In genomic region chr4:127138486-127138885, GRCm38 (mm10) we compare ENCODE assay signal across 18 mouse cellular contexts. TPM values are rescaled to one million over a fixed set of nuclear protein-coding genes. Genes with fewer than 3 reads are reported as not detected.
DNase-seq lines count a peak whose midpoint lies in the region; ATAC-seq and TF ChIP-seq lines count a peak whose summit lies in the region.
"Had no signal": no experiment of that assay in that cellular context is flagged by ENCODE, and none has a peak within 500 bp of the region (broad histone marks: within the 10 kb centered on the region; RNA-seq: fewer than 3 reads in every experiment).

No protein-coding gene starts in this region.

- no peak for TF ChIP-seq CTCF in gastrocnemius, adult 2 months (IDR thresholded peaks at IDR 0.05)

- H3K9me3 ChIP-seq in midbrain, embryonic 10.5 days (replicated peaks), result no peaks in the 10 kb centered on the region
- no peaks in the 10 kb centered on the region for H3K9me3 ChIP-seq in midbrain, embryonic 13.5 days
- H3K9me3 ChIP-seq in liver, embryonic 12.5 days (replicated peaks), result no peaks in the 10 kb centered on the region
- H3K9me3 ChIP-seq: intestine, embryonic 15.5 days; neural tube, embryonic 13.5 days had no signal

- no peaks in the 10 kb centered on the region for H3K27me3 ChIP-seq in midbrain, embryonic 10.5 days (ENCODE audit: low read depth, poor library complexity, severe bottlenecking)
- H3K27me3 ChIP-seq in midbrain, embryonic 13.5 days, result no peaks in the 10 kb centered on the region
- no peaks in the 10 kb centered on the region for H3K27me3 ChIP-seq in liver, embryonic 12.5 days (replicated peaks)
- H3K27me3 ChIP-seq: intestine, embryonic 15.5 days; neural tube, embryonic 13.5 days had no signal

- DNase-seq in gastrocnemius, postnatal 10 days, result peak; percentile 20
- no peak for DNase-seq in gastrocnemius, adult 2 months
- DNase-seq in midbrain, embryonic 10.5 days (ENCODE audit: low spot score), result no peak
- DNase-seq in ES-CJ7 (ENCODE audit: low read depth, low spot score), result peak; percentile 86
- peak; percentile 69 for DNase-seq in adrenal gland, postnatal 25 days
- DNase-seq: cerebellum, adult 9-11 months; gastrocnemius, postnatal 36 days; liver, postnatal 0 days; lung, postnatal 4 days; right cerebral cortex, adult 18-20 months had no signal

- H3K4me2 ChIP-seq in midbrain, embryonic 13.5 days (replicated peaks), result no peak overlapping the region
- H3K4me2 ChIP-seq in liver, embryonic 12.5 days, result no peak overlapping the region
- H3K4me2 ChIP-seq: heart, embryonic 11.5 days; intestine, embryonic 15.5 days; neural tube, embryonic 13.5 days had no signal

- no peak overlapping the region for H3K9ac ChIP-seq in midbrain, embryonic 13.5 days (replicated peaks)
- no peak overlapping the region for H3K9ac ChIP-seq in liver, embryonic 12.5 days
- H3K9ac ChIP-seq: intestine, embryonic 15.5 days; liver, postnatal 0 days; neural tube, embryonic 13.5 days had no signal

- intact Hi-C loops in gastrocnemius, adult 2 months (cut with DNase I), result no loop called here

- WGBS in midbrain, embryonic 10.5 days, result 43% methylated on average over 6 of the region's 6 CpGs
- WGBS in midbrain, embryonic 13.5 days, result 30% methylated on average over 6 of the region's 6 CpGs
- WGBS in liver, embryonic 12.5 days (ENCODE audit: insufficient replicate concordance), result 48% methylated on average over 6 of the region's 6 CpGs

- H3K4me3 ChIP-seq in gastrocnemius, adult 2 months, result no peak overlapping the region
- no peak overlapping the region for H3K4me3 ChIP-seq in midbrain, embryonic 10.5 days
- H3K4me3 ChIP-seq in midbrain, embryonic 13.5 days (replicated peaks), result no peak overlapping the region
- no peak overlapping the region for H3K4me3 ChIP-seq in liver, embryonic 12.5 days
- H3K4me3 ChIP-seq: intestine, embryonic 15.5 days; neural tube, embryonic 13.5 days had no signal

- H3K27ac ChIP-seq in gastrocnemius, adult 2 months, result no peak overlapping the region
- H3K27ac ChIP-seq in midbrain, embryonic 10.5 days (replicated peaks), result peak overlapping the region; percentile 52; the same call in 1 of the 2 replicates
- no peak overlapping the region for H3K27ac ChIP-seq in midbrain, embryonic 13.5 days
- H3K27ac ChIP-seq in liver, embryonic 12.5 days, result no peak overlapping the region
- H3K27ac ChIP-seq: intestine, embryonic 15.5 days; kidney, postnatal 0 days; neural tube, embryonic 13.5 days had no signal

- no peaks in the 10 kb centered on the region for H3K36me3 ChIP-seq in midbrain, embryonic 10.5 days
- no peaks in the 10 kb centered on the region for H3K36me3 ChIP-seq in midbrain, embryonic 13.5 days
- no peaks in the 10 kb centered on the region for H3K36me3 ChIP-seq in liver, embryonic 12.5 days
- H3K36me3 ChIP-seq: intestine, embryonic 15.5 days; neural tube, embryonic 13.5 days had no signal

- no peak for ATAC-seq in midbrain, embryonic 13.5 days
- ATAC-seq in liver, embryonic 12.5 days, result no peak
- ATAC-seq: intestine, embryonic 15.5 days; liver, postnatal 0 days had no signal

- peaks cover 9% of the 10 kb centered on the region for H3K4me1 ChIP-seq in midbrain, embryonic 10.5 days
- H3K4me1 ChIP-seq in midbrain, embryonic 13.5 days (replicated peaks), result peaks cover 6% of the 10 kb centered on the region; the same call in 1 of the 2 replicates
- H3K4me1 ChIP-seq in liver, embryonic 12.5 days, result no peaks in the 10 kb centered on the region
- H3K4me1 ChIP-seq: intestine, embryonic 15.5 days; neural tube, embryonic 13.5 days had no signal

RNA-seq across cellular contexts. Expression of gene Tmem35b, which starts 15.0 kb away (rescaled TPM):
- total RNA-seq in gastrocnemius, postnatal 10 days (2021), result 1 to 10 TPM; 1.1 to 1.5 TPM
- 1 to 10 TPM in 1 of 2 experiments, under 1 TPM in 1; 0.87 to 1.4 TPM for total RNA-seq in gastrocnemius, adult 2 months (2021)
- 15.3 and 20.1 TPM in 2 replicates for polyA plus RNA-seq in midbrain, embryonic 10.5 days (2016; fragmentation: Nextera tagmentation; extraction: Ambion mirVana)
- polyA plus RNA-seq in midbrain, embryonic 13.5 days (2015; fragmentation: Nextera tagmentation; extraction: Ambion mirVana), result 20.3 and 21.4 TPM in 2 replicates
- 26.2 and 30.3 TPM in 2 replicates for total RNA-seq in adrenal gland, postnatal 25 days (2021)
- 7.3 and 8.5 TPM in 2 replicates for polyA plus RNA-seq in liver, embryonic 12.5 days (2016; fragmentation: Nextera tagmentation; extraction: Ambion mirVana)

RNA-seq across cellular contexts. Expression of gene Dlgap3, which starts 30.5 kb away (rescaled TPM):
- under 1 TPM; 0.68 to 0.78 TPM for total RNA-seq in gastrocnemius, postnatal 10 days (2021)
- total RNA-seq in gastrocnemius, adult 2 months (2021), result not detected
- polyA plus RNA-seq in midbrain, embryonic 10.5 days (2016; fragmentation: Nextera tagmentation; extraction: Ambion mirVana), result 1.9 and 2.8 TPM in 2 replicates
- polyA plus RNA-seq in midbrain, embryonic 13.5 days (2015; fragmentation: Nextera tagmentation; extraction: Ambion mirVana), result 7.2 and 10.1 TPM in 2 replicates
- 4.5 and 6.0 TPM in 2 replicates for total RNA-seq in adrenal gland, postnatal 25 days (2021)
- polyA plus RNA-seq in liver, embryonic 12.5 days (2016; fragmentation: Nextera tagmentation; extraction: Ambion mirVana), result 0.33 and 0.55 TPM in 2 replicates
- total RNA-seq: hematopoietic stem cell, adult 5-6 weeks; monocyte, adult 5-6 weeks had no signal

Comparison
In these comparisons a context has a peak if more than half of its experiments do, and no peak if none do; other contexts are left out.
1. DNase-seq: peak in gastrocnemius, postnatal 10 days (single experiment), ES-CJ7 (single experiment) and adrenal gland, postnatal 25 days (single experiment); none in gastrocnemius, adult 2 months (single experiment) and midbrain, embryonic 10.5 days (single experiment).
2. RNA of gene Tmem35b, which starts 15.0 kb away (total RNA-seq): 26.2 to 30.3 TPM in adrenal gland, postnatal 25 days; 1.1 to 1.5 TPM in gastrocnemius, postnatal 10 days and 0.87 to 1.4 TPM in gastrocnemius, adult 2 months; every median in the first group is over 10 times any median in the second.